Mouse (Mus musculus) lung, adult 2 months (tissue): ENCODE measurements at regions not wholly inside any gene's neighbourhood (a gene's known extent, or its start where the extent isn't known, plus 50 kb on each side); places are given as distances from the start of the nearest gene placed in this dataset.

Experiments used
- DNase-seq: peaks from one replicate; pipeline ENCODE4 v3.0.0; 2022
- H3K4me1 ChIP-seq: fragments of 200-500 bp; 2 replicates; pipeline ENCODE4 v1.6.1; 2011; ENCODE audit warnings: low read length; ENCODE audit not compliant: control insufficient read depth, insufficient read depth
- H3K4me3 ChIP-seq: fragments of 200-500 bp; replicated peaks from 2 replicates; pipeline ENCODE3; 2011; ENCODE audit warnings: low read depth, mild to moderate bottlenecking, control low read depth, low read length; ENCODE audit errors: extremely low read depth
- CTCF ChIP-seq: fragments of 200-500 bp; IDR thresholded peaks from 2 replicates; pipeline ENCODE4 v1.5.1; 2011; ENCODE audit warnings: mild to moderate bottlenecking, low read length, control low read depth; ENCODE audit not compliant: insufficient read depth
- POLR2A ChIP-seq: fragments of 200-500 bp; IDR thresholded peaks from 2 replicates; pipeline ENCODE4 v1.6.1; 2011; ENCODE audit warnings: low read depth, mild to moderate bottlenecking, control low read depth, low read length, borderline replicate concordance; ENCODE audit errors: extremely low read depth
- WGBS: fragments of 180-500 bp; shearing (Covaris S2); methylation state at CpG from one replicate; pipeline ENCODE4 v1.1.7; 2018; 5-methylcytosine and 5-hydroxymethylcytosine counted together

DNA sequence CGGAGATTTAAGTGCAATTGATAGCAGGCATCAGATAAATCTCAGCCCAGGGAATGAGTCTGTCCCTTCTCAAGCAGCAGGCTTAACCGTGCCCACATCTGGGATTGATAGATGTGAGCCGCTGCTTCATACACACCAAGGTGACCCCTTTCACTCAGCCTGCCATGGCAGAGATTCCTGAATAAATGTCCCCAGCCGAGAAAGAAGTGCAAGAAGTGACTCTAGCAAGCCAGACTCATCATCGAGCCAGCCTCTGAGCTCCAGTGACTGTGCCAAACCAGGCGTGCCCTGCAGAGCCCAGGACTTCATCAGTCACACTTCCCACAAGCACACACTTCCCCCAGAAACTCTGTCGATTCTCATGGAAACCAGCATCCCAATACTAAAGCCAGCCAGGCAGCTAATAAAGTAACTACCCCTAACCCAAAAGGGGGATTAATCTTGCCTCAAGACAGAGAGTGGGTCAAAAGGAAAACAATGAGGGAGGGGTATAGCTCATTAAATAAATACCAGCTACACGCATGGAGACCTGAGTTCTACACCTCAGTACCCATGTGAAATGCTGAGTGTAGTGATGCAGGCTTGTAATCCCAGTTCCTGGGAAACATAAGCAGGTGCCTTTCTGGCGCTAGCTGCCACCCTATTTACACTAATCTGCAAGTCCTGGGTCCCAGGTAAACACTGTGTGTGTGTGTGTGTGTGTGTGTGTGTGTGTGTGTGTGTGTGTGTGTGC is 231.5 kb upstream of the Noct start:
- H3K4me3 ChIP-seq, result no peak overlapping the region
- 55% methylated on average over 9 of the region's 9 CpGs for WGBS
- no peak for DNase-seq
- no peaks in the 10 kb centered on the region for H3K4me1 ChIP-seq
- no peak for TF ChIP-seq CTCF

DNA sequence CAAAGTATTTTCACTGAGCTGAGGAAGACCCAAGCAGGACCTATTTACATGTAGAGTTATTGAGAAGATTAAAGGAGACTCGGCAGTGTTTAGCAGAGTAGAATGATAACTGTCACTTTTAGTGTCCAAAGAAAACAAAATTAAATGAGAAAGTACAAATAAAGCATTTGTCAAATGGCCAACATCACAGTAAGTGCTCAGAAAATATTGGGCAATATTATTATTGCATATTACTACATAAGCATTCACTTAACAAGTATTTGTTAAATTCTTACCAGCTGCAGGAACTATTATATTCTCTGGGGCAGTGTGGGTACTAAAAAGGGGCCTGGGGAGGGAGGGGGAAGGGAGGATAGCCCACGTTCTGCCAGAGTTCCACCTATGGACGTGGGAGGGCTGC is 224.5 kb upstream of the Noct start:
- whole genome bisulfite sequencing, result 47% methylated on average over 3 of the region's 3 CpGs
- Histone ChIP-seq H3K4me3 (no peak overlapping the region), H3K4me1 (no peaks in the 10 kb centered on the region)
- DNase-seq, result no peak
- TF ChIP-seq POLR2A (no peak), CTCF (no peak)

DNA sequence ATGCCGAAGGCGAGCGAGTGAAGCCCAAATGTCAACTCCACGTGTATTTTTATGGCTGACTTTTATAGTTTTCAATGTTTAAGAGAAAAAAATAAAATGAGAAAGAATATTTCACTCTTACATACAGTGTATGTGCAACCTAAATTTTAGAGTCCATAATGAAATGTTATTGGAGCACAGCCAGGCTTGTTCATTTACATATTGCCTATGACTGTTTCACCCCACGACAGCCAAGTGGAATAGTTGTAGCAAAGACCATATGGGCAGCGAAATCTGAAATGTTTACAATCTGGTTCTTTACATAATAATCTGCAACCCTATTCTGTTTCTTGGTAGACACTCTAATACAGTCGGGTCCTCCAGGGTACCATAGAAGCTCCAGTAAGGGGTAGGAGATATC is 223.3 kb upstream of the Noct start:
- TF ChIP-seq POLR2A (no peak), CTCF (no peak)
- Histone ChIP-seq H3K4me3 (no peak overlapping the region), H3K4me1 (no peaks in the 10 kb centered on the region)
- 89% methylated on average over 7 of the region's 7 CpGs for whole genome bisulfite sequencing
- no peak for DNase-seq

DNA sequence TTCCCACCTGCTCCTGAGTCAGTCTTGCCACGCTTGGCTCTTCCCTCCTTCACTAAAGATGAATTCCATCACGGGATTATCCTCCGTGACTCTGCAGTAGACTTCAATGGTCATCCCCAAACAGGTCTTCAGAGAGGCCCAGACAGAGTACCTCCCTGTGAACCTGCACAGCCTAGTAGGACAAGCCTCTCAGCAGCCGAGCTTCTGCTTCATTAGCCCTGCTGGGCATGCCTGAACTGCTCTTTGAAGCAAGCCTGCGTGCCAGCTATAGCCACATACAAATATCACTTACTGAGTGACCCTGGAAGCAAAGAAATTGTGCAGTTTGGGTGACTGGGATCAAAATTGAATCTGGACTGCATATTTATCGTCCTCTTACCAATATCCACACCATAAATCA is 221.6 kb upstream of the Noct start:
- no peak overlapping the region for H3K4me3 ChIP-seq
- DNase-seq, result no peak
- no peak for TF ChIP-seq POLR2A
- no peaks in the 10 kb centered on the region for H3K4me1 ChIP-seq
- WGBS, result 81% methylated on average over 6 of the region's 6 CpGs

DNA sequence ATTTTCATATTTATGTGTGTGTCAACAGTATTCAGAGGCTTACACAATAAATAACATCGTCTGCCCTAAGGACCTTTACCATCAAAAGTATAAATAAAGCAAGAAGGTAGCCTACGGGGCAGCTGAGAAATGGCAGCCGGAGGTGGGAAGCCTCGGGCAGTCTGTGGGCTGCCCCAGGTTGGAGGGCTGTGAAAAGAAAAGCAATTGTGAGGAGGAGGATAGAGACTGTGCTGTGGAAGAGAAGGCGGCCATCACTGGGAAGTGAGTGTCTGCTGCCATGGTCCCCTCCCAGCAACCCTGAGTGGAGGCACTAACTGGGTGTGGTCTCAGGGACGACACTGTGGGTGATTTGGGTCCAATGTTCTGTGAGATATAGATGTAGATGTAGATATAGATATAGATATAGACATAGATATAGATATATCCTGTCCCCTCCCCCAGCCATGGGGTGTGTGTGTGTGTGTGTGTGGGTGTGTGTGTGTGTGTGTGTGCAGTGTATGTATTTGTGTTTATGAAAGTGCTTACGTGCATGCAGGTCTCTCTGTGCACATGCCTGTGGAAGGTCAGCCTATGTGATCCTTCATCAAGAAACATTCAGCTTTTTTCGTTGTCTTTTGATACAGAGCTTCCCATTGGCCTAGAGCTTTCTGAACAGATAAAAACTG is 220.6 kb upstream of the Noct start:
- WGBS, result 79% methylated on average over 8 of the region's 8 CpGs
- H3K4me3 ChIP-seq, result no peak overlapping the region
- no peak for DNase-seq
- H3K4me1 ChIP-seq, result no peaks in the 10 kb centered on the region
- TF ChIP-seq POLR2A (no peak), CTCF (no peak)

DNA sequence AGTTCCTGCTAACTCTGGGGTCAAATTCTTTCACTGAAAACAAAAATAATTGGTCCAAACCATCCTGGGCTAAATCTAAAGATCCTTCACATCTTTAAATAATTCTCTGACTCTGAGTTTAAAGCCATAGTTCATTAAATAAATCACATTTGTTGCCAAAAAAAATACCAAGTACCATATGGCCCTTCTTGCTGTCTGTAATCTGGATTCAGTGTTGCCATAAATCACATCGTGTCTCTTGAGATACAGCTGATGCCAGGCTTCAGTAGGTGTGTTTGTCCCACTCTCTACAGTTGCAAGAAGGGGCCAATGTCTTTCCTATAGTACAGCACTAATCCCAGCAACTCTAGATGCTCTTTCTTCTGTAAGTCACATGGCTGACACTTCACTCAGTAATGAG is 220.0 kb upstream of the Noct start:
- Histone ChIP-seq H3K4me1 (no peaks in the 10 kb centered on the region), H3K4me3 (no peak overlapping the region)
- WGBS, result 63% methylated on average over 1 of the region's 1 CpGs
- TF ChIP-seq POLR2A (no peak), CTCF (no peak)
- no peak for DNase-seq

DNA sequence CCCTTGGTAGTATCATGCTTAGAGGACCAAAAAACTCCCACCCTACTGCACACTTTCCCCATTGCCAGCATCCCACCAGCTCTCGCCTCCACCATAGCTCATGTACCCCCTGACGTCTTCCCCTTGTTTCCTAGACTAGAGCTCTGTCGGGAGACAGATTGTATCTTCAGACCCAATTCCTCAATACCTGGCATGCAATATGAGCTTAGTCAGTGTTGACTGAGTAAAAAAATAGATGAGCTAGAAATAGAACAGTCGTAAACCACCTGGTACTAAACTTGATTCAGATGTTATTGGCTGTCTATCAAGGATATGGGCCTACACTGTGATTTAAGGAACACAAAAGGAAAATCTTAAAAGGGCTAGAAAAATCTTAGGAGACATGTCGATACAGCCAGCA is 215.1 kb upstream of the Noct start:
- DNase-seq, result no peak
- Histone ChIP-seq H3K4me1 (no peaks in the 10 kb centered on the region), H3K4me3 (no peak overlapping the region)
- TF ChIP-seq POLR2A, result no peak
- no peak for TF ChIP-seq CTCF
- WGBS, result 83% methylated on average over 5 of the region's 5 CpGs

DNA sequence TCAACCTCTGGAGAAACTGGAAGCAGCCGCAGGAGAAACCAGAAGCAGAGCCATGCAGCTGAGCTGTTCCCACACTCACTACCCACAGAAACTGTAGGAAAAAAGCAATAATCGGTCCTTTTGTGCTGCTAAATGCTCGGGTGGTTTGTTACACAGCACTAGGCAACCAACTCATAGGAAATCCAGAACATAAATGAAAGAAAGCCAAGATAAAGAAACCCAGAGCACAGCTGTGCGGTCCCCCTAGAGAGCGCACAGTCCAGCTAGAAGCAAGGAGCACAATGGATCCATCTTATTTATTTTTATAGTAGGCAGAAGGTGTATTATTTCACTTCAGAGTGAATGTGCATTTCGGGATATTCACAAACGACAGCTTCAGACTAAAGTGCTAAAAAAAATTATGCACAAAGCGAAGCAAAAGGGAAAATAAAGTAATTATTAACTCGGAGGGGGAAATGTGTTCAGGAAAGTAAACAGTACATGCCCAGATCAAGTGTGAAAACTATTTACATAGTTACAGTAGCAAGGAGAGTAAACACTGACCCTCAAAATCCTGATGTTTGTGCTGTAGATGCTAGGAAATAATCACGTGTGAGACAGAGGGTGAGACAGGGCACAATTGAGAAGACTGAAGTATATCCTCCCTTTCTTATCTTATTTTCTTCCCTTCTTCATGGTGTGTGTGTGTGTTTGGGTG is 204.4 kb upstream of the Noct start:
- no peaks in the 10 kb centered on the region for H3K4me1 ChIP-seq

DNA sequence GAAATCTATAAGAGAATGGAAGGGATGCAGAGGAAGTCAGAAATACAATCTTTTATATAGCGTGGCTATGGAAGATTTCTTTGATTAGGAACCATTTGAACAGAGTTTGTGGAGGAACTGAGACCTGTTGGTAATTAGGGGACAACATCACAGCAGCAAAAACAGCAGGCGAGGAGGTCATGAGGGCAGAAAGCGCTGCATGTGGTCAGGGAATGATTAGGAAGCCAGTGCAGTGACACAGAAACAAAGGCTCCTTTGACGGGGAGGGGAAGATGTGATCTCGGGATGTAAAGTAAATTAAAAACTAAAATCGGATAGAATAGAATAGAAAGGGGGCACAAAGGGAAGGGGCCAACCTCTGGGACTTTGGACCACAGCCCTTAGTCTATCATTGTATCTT is 199.6 kb upstream of the Noct start:
- DNase-seq, result no peak
- Histone ChIP-seq H3K4me3 (no peak overlapping the region), H3K4me1 (no peaks in the 10 kb centered on the region)
- no peak for TF ChIP-seq CTCF
- no peak for TF ChIP-seq POLR2A
- WGBS, result 63% methylated on average over 6 of the region's 6 CpGs

More for the DNA sequence above, 204.4 kb upstream of the Noct start:
- no peak overlapping the region for H3K4me3 ChIP-seq
- 55% methylated on average over 10 of the region's 10 CpGs for WGBS
- DNase-seq, result no peak
- TF ChIP-seq POLR2A, result no peak
- no peak for TF ChIP-seq CTCF

DNA sequence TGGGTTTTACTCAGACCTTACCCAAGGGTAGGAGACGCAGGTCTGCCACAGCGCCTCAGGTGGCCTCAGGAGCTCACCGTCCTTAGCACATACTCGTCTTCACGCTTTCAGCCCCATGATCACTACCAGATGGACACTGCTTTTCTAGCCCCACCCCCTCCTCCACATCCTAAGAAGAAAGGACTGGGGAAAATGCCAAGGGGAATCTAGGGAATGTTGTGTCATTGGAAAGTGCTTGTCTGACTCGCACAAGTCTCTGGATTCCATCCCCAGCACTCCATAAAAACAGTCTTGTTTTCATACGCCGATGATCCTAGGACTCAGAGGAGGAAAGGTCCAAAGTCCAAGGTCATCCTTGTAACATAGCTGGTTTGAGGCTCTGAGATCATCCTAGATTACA is 192.4 kb upstream of the Noct start:
- no peak for DNase-seq
- Histone ChIP-seq H3K4me1 (no peaks in the 10 kb centered on the region; the same call in 1 of the 2 replicates), H3K4me3 (no peak overlapping the region)
- WGBS, result 68% methylated on average over 8 of the region's 8 CpGs
- TF ChIP-seq CTCF (no peak), POLR2A (no peak)
